Mouse (Mus musculus) adrenal gland (tissue): ENCODE data around the gene Gm28778.
"Not testable (repeated sequence)": the region's sequence is repeated elsewhere in the genome, so short reads cannot be mapped to it uniquely, and the experiment has no call there.

Experiments
- intact Hi-C: fragments of 180-260 bp; cut with DNase I; formaldehyde crosslinking; loops from one replicate; pipeline ENCODE4 v1.15.1; 2025
- long read RNA-seq, 2 experiments: library from polyadenylated mRNA; unstranded; transcript quantifications; one replicate each; pipeline ENCODE4 v2.0.0; 2020; ENCODE audit warnings: borderline replicate concordance in 1 of 2; ENCODE audit not compliant: insufficient replicate concordance in 1 of 2

The Gm28778 gene
- long read RNA-seq, experiment 1, result 0 reads
- long read RNA-seq, experiment 2, partial matches to known transcripts, result 0 of 1 reads
- long read RNA-seq, experiment 2, other reads (novel, unspliced or antisense), result 1 of 1 reads

DNA sequence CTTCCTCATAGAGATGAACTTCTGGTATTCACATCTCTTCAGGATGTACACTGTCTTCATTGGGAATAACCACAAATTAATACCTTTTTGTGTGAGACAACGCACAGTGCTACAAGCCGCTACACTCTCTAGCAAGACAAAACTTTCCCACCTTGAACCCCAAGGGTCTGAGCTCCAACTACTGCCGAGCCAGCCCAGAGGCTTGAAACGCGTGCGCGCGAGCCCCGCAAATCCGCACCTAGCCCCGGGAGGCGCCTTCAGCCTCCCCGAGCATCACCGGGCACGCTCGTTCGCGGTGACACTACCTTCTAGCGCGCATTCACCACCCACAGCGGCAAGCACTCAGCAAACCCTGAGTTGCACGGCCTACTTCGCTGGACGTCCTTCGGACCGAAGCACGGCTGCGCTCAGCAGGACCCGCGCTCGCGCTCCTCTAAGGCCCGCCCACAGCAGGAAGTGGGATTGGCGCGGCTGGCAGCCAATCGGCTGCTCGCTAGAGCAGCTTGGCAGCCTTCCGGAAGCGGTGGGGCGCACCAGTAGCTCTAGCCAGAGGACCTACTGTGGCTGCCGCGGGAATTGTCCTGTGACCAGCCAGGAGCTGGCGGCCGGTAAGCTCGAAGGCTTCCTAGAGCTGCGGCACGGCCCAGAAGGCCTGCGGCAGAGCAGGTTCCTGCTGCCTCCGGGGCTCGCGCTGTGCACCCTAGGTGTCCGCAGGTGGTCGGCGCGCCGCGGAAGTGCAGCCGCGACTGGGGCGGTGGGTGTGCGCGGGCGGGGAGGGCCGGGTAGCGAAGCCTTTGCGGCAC, at the start of gene Gm28778, which contains the start of the genes Pms1 and Ormdl1:
Gene Gm28778 (plus strand): TSS at position 531 of the 803 bp plus-strand sequence.
Gene Pms1 (minus strand): TSS at position 438 of the 803 bp plus-strand sequence.
Gene Ormdl1 (plus strand): TSS at position 515 of the 803 bp plus-strand sequence.
- intact Hi-C loops, result loop anchor here (10.0 kb wide), 1 partner anchor 452 kb away; the partner anchor contains the start of gene Hibch

- intact Hi-C loops, result not testable (repeated sequence)
These were observed 31.8 kb upstream of the Gm28778 start for GRCm38 (mm10) chr1:53264958-53265612.

GRCm38 (mm10) chr1:53269901-53270300, 27.0 kb upstream of the Gm28778 start:
- intact Hi-C loops, result no loop called here

DNA sequence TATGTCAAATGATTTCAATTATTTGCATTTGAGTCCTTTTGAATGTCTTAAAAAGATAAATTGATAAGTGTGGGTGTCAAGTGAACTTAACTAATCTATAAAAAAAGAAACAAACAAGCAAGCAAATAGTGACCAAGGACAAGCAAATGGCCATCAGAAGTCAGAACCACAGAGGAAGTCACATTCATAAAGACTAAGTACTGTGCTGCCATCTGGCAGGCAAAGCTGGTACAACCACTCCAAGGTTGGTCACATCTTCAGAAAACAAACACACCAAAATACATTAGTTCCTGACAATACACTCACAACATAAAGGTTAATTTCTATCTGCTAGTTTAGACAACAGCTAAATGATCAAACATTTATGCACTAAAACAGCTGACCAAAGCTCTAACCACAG, 24.3 kb upstream of the Gm28778 start:
- intact Hi-C loops, result loop anchor here (1.0 kb wide), 1 partner anchor 219 kb away; no protein-coding TSS in a partner anchor

DNA sequence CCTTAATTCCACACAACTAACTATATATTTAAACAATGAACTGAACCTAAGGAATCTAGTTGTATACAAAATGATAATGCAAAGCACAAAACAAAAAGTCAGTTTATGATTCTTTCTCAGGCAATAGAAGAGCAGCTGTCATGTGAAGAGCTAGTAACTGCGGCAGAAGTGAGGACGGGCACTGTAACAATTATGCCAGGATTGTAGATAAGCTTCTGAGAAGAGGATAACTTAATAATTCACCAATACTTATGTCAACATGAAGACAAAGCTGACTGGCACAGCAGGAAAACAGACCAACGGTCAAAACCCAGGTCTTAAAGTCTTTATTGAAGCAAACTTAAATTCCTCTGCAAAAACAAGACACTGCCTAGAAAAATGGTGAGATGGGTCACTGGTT, 5.7 kb upstream of the Gm28778 start:
- intact Hi-C loops, result loop anchor here (10.0 kb wide), 1 partner anchor 446 kb away; the partner anchor contains the start of gene Hibch

GRCm38 (mm10) chr1:53300506-53300905, 3.6 kb downstream of the Gm28778 start:
- intact Hi-C loops, result no loop called here

DNA sequence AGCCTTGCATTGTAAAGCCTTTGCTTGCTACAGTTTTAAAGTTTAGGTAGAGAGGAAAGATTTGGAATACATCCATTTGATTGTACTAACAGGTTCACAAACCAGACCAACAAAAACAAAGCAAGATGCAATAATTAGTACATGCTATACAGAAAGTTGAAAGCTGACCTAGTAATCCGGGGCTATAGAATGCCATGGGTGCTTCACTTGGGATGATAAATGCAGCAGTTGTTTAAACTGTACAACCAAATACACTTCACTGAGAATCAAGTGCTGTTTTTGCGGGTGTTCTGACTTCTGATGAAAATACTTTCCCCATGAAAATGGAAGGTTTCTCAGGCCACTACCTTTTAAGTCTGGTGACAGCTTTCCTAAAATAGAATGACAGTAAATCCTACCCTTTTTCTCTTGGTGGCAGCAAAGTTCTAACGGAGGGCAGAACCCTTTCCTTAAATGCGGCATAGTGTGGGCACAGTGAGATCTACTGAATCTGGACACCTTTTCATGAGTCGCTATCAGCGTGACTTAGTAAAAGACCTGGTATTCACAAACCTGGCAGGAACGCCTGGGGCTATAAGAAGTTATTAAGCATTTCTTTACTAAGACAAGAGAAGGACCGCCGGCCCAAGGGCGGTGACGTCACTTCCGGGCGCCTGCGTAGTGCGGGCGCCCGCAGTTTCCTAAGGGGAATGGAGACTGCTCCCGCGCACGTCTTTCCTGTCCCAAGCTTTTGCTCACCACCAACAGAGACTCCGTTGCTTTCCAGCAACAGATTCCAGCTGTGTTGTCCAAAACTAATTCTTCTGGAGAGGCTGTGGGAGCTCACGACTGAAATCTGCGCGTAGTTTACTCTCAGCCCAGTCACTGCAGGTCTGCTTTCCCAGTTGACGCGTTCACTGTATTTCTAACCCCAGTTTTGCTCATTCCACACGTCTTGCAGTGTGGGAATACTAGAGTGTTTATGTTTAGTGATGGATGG, 16.4 kb downstream of the Gm28778 start, which contains the start of gene Osgepl1:
Gene Osgepl1 (plus strand): TSS at position 636 of the 979 bp plus-strand sequence.
- intact Hi-C loops, result loop anchor here (5.0 kb wide), 1 partner anchor 39 kb away; the partner anchor contains the start of genes Asdurf, Asnsd1 and Gm28551

DNA sequence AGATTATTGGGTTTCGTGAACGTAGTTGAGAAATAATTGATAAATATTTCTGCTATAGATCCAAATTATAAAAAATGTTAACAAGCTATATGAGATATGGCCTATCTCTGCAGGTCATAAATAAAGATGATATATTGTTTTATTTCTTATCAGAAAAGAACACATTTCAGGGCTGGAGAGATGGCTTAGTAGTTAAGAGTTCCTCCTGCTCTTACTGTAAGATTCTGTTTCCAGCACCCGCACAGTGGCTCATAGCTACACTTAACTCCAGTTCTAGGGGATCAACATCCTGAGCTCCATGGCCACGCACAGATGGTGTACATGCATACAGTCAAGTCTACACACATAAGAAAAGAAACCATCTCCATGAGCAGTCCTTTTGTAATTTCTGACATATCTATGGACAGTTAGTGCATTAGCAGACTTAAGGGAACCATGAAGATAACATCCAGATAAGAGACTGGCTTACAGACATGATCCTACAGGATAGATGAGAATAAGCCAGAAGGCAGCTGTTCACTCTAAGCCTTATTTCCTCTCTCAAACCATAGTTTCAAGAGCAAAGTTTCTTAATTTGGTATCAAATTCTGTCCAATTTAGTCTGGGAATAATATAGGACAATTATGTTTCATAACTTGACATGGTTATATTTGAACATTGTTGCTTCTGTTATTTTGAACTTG, 24.9 kb downstream of the Gm28778 start:
- intact Hi-C loops, result no loop called here

DNA sequence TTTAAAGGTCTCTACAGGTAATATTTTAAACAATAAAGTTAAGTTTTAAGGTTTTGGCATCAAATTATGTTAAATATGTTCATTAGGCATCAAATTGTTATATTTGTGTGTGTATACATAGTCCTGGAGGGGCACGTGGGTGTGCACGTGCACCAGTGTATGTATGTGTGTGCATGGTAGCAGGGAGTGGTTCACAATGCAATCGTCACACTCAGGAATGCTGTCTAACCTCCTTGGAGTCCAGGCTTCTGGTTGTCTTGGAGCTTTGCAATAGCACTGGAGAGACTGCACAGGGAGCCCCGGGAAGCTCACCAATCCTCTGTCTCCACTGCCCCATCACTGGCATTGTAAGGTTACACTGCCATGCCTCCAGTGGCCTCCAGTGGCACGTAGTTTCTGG, 26.3 kb downstream of the Gm28778 start:
- intact Hi-C loops, result no loop called here

DNA sequence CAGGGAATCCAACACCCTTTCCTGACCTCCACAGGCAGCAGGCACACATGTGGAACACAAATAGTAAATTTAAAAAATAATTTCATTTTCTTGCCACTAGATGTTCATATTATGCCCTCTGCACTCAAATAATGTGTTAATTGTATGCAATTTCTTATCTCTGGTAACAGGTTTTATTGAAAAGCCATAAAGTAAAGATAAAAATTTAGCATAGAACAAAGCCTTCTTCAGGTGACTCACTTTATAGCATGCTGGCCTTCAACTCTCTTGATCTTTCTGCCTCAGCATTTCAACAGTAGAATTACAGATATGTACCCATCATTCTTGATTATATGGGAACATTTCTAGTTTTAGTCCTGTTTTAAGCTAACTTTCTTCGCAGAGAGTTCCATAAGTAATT, 27.4 kb downstream of the Gm28778 start:
- intact Hi-C loops, result no loop called here

GRCm38 (mm10) chr1:53324827-53325494, 28.1 kb downstream of the Gm28778 start:
- intact Hi-C loops, result no loop called here

GRCm38 (mm10) chr1:53333527-53333926, 36.6 kb downstream of the Gm28778 start:
- intact Hi-C loops, result not testable (repeated sequence)

DNA sequence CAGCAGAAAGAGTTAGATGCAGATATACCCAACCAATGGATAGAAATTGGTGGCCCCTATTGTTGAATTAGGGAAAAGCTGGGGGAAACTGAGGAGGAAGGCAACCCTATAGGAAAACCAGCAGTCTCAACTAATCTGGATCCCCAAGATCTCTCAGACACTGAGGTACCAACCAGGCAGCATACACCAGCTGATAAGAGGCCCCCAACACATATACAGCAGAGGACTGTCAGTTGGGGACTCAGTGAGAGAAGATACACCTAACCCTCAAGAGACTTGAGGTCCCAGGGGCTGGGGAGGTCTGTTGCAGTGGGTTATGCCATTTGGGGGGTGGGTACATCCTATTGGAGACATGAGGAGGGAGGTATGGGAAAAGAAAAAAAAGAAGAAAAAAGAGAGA, 38.6 kb downstream of the Gm28778 start:
- intact Hi-C loops, result no loop called here

- intact Hi-C loops, result not testable (repeated sequence)
These were observed 40.5 kb downstream of the Gm28778 start for GRCm38 (mm10) chr1:53337403-53337802.

DNA sequence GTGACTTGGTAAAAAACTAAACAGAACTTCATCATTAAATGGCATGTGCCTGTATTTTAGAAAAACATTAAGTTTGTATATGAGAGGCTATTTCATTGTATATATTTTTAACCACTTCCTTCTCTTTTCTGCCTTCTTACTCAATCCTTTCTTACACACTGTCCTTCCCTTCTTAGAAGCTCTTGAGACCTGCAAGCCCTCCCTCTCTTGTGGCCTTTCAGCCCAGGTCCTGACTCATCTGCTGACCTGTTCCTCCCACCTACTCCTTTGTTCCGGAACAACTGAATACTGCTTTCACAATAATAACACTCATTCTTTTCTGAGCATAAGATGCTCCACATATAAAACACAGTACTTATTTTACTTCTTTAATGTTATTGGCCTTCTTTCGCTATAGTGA, 44.2 kb downstream of the Gm28778 start:
- intact Hi-C loops, result no loop called here

DNA sequence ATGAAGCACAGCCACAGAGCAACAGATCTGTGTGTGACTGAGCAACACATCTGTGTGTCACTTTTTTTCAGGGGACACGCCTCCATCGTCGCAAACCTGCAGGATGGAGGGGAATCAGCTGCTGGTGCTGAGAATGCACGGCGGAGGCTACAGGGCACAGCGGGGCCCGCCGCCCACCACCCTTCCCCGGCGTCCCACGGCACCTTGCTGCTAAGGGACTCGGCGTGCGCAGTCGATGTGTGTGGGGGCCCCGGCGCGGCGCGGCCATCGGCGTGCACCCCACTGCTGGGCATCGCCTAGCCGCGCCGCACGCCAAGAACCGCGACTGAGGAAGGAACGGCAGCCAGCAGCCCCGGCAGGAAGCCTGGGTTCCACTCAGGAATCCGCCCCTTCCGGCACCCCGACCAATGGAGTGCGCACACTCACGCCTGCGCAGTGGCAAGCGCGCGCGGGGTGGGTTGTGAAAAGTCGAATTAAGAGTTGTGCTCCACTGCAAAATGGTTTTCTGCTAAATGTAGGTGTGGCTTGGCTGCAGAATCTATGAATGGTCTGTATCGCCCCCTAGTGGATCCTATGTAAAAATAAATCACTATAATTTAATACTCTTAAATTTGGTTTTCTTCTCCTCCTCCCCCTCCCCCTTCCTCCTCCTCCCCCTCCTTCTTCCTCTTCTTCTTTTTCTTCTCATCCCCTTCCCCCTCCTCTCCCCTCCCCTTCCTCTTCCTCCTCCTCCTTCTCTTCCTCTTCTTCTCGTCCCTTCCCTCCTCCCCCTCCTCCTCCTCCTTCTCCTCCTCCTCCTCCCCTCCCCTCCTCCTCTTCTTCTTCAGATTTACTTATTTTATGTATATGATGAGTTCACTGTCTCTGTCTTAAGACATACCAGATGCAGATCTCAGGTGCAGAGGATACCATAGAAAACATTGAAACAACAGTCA, 55.7 kb downstream of the Gm28778 start, which contains the start of the genes Asdurf, Gm28551 and Asnsd1:
Gene Asdurf (minus strand): TSS at position 293 of the 935 bp plus-strand sequence.
Gene Gm28551 (minus strand): TSS at position 341 of the 935 bp plus-strand sequence.
Gene Asnsd1 (minus strand): TSS at position 426 of the 935 bp plus-strand sequence.
- intact Hi-C loops, result loop anchor here (2.0 to 5.0 kb wide), 2 partner anchors 40 to 300 kb away; partner anchors contain the start of gene Osgepl1

- intact Hi-C loops, result no loop called here
These were observed 62.1 kb downstream of the Gm28778 start for GRCm38 (mm10) chr1:53358988-53359387.
